Mouse (Mus musculus) CD4-positive, CD25-positive, alpha-beta regulatory T cell, adult 4 months (primary cell): ENCODE data around the gene Fam162b. TPM values are rescaled to one million over a fixed set of nuclear protein-coding genes. Genes with fewer than 3 reads are reported as not detected.

Experiments used
- polyA plus RNA-seq, 2 experiments: library from polyadenylated mRNA; unstranded; fragments of 100-300 nt; shearing (Covaris generic); gene quantifications; one replicate each; pipeline ENCODE4 v1.2.1; 2017

Gene Fam162b
- polyA plus RNA-seq, 2 experiments from 2014 or later: not detected

Other genes with a start within 250 kb of the Fam162b start
- gene Gm49339, start 109.9 kb downstream of the Fam162b start, polyA plus RNA-seq: 10 to 100 TPM; 41.0 to 60.0 TPM
- 10 to 100 TPM; 48.4 to 64.4 TPM for gene Lilr4b, start 109.9 kb downstream of the Fam162b start, polyA plus RNA-seq
- 100 to 1,000 TPM in 1 of 2 experiments, 10 to 100 TPM in 1; 61.1 to 120 TPM for gene Lilrb4a, start 99.6 kb downstream of the Fam162b start, polyA plus RNA-seq
- gene Gprc6a, start 40.9 kb upstream of the Fam162b start, polyA plus RNA-seq: not detected
- not detected for gene Rfx6, start 87.2 kb upstream of the Fam162b start, polyA plus RNA-seq